Mouse (Mus musculus) adrenal gland, postnatal 25 days (tissue): ENCODE results near the gene Strbp. TPM values are rescaled to one million over a fixed set of nuclear protein-coding genes. Genes with fewer than 3 reads are reported as not detected.

Source experiments
- microRNA-seq, 2 experiments: library from miRNA; unstranded; fragments of <30 nt; microRNA quantifications; one replicate each; pipeline ENCODE4 v1.2.0; 2021
- total RNA-seq: library from RNA; stranded (reverse); gene quantifications from 2 replicates; pipeline ENCODE4 v1.2.3, GENCODE M21; 2021

Gene Strbp
- total RNA-seq, 1 experiment from 2014 or later = 91.4 TPM

Small RNA genes lying within 50 kb of the gene (microRNA-seq; reads per million reads assigned to microRNA genes)
- gene Mir5128 = 0 to 0.34 reads per million in 2 experiments

Other genes with a start within 250 kb of the Strbp start
- 2.0 and 2.2 TPM in 2 replicates for gene Gpr21, start 187.5 kb downstream of the Strbp start, total RNA-seq
- gene Crb2, start 72.4 kb upstream of the Strbp start, total RNA-seq = 0.52 and 0.62 TPM in 2 replicates